Mouse (Mus musculus) liver, embryonic 14.5 days (tissue): Measurements from ENCODE around the gene Tbc1d25. TPM values are rescaled to one million over a fixed set of nuclear protein-coding genes. Genes with fewer than 3 reads are reported as not detected.

Experiments
- ATAC-seq: fragments of 200-750 bp; cut with Nextera tagmentation; 2 replicates; pipeline ENCODE4 v1.8.0; 2017; ENCODE audit warnings: moderate number of reproducible peaks, mild to moderate bottlenecking, moderate library complexity; ENCODE audit not compliant: insufficient read depth
- DNase-seq, 3 experiments: peaks; one replicate each; pipeline ENCODE4 v3.0.0-alpha.2; 2012 to 2013; ENCODE audit warnings: low read depth in 3 of 3, low spot score in 3 of 3
- H3K27ac ChIP-seq: fragments of 300-500 bp; sonication (generic); 2 replicates; pipeline ENCODE4 v1.5.1; 2014; ENCODE audit warnings: moderate library complexity, mild to moderate bottlenecking, control low read depth, inconsistent platforms
- H3K27me3 ChIP-seq: fragments of 300-500 bp; sonication (generic); 2 replicates; pipeline ENCODE4 v1.6.1; 2014; ENCODE audit warnings: mild to moderate bottlenecking, low read length, moderate library complexity; ENCODE audit not compliant: control insufficient read depth, insufficient read depth
- H3K36me3 ChIP-seq: fragments of 300-500 bp; sonication (generic); replicated peaks from 2 replicates; pipeline ENCODE4 v1.6.1; 2014; ENCODE audit warnings: low read depth; ENCODE audit not compliant: control insufficient read depth, insufficient read depth
- H3K4me1 ChIP-seq, 2 experiments: fragments of 200-500 bp in 1 of 2; fragments of 300-500 bp in 1 of 2; sonication (generic) in 1 of 2; replicated peaks; 2 replicates each; pipeline ENCODE4 v1.6.1; 2012 to 2014; ENCODE audit warnings: antibody characterized with exemption in 1 of 2, inconsistent platforms in 1 of 2, low read length in 1 of 2; ENCODE audit not compliant: control insufficient read depth in 2 of 2, insufficient read depth in 2 of 2
- H3K4me2 ChIP-seq: fragments of 300-500 bp; sonication (generic); 2 replicates; pipeline ENCODE4 v1.6.1; 2014; ENCODE audit warnings: low read depth, mild to moderate bottlenecking, control low read depth, moderate library complexity
- H3K4me3 ChIP-seq, 2 experiments: fragments of 200-500 bp in 1 of 2; fragments of 300-500 bp in 1 of 2; sonication (generic) in 1 of 2; 2 replicates each; pipeline ENCODE4 v1.5.1; 2012 to 2014; ENCODE audit warnings: low read depth in 2 of 2, low read length in 2 of 2, mild to moderate bottlenecking in 2 of 2, control low read depth in 1 of 2, inconsistent platforms in 1 of 2, moderate library complexity in 1 of 2; ENCODE audit not compliant: insufficient read depth in 1 of 2
- H3K9ac ChIP-seq: fragments of 300-500 bp; sonication (generic); replicated peaks from 2 replicates; pipeline ENCODE4 v1.6.1; 2014; ENCODE audit warnings: mild to moderate bottlenecking, control low read depth, moderate library complexity
- H3K9me3 ChIP-seq: fragments of 300-500 bp; sonication (generic); 2 replicates; pipeline ENCODE4 v1.6.1; 2016; ENCODE audit warnings: low read length, mixed read lengths; ENCODE audit not compliant: control insufficient read depth
- CTCF ChIP-seq: IDR thresholded peaks from 2 replicates; pipeline ENCODE4 v1.5.1; 2016; ENCODE audit warnings: antibody characterized with exemption, low read depth, control low read depth
- EP300 ChIP-seq: IDR thresholded peaks from 2 replicates; pipeline ENCODE4 v1.6.1; 2016; ENCODE audit warnings: antibody characterized with exemption, low read depth
- WGBS: fragments of 180-500 bp; shearing (Covaris S2); extraction: QIAGEN DNeasy Blood & Tissue Kit; methylation state at CpG from one replicate; pipeline ENCODE4 v1.1.7; 2014; ENCODE audit not compliant: insufficient replicate concordance; 5-methylcytosine and 5-hydroxymethylcytosine counted together
- polyA plus RNA-seq, 2 experiments: library from polyadenylated mRNA; depleted of rRNA in 1 of 2; stranded (reverse) in 1 of 2; unstranded in 1 of 2; fragments of >200 nt; fragmentation: Nextera tagmentation in 1 of 2; extraction: Ambion mirVana in 1 of 2; gene quantifications; 2 replicates each; pipeline versions ENCODE4 v1.2.1 to v1.2.3; 2012 to 2014

The Tbc1d25 gene
- polyA plus RNA-seq, 2 experiments, result 4.2 to 5.4 TPM

DNA sequence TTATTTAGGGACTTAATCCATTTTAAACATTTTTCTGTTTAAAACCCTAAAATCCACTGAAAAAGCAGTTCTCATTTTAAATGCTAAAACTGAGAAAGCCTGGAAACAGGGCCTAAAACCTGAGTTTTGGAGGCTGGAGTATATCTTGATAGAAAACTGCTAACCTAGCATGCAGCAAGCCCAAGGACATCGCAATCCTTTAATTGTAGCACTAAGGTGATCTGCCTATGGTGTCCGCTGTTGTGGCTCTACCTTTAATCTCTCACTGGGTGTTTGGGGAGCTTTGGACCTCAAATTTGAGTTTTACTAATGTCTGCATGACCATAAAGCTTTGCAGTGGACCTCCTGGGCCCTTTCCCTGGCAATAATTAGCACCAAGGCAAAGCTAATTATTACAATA, 35.5 kb downstream of the Tbc1d25 start:
- no peak overlapping the region for H3K27ac ChIP-seq
- peaks cover 60% of the 10 kb centered on the region for H3K36me3 ChIP-seq
- ATAC-seq (no peak), DNase-seq (no peak)
- no peak overlapping the region for H3K4me3 ChIP-seq
- peaks cover 0 to 6% of the 10 kb centered on the region in 2 experiments; a peak in 2 of 4 replicates for H3K4me1 ChIP-seq
- WGBS, result 89% methylated on average over 2 of the region's 2 CpGs
- H3K9me3 ChIP-seq, result no peaks in the 10 kb centered on the region
- TF ChIP-seq EP300, result no peak
- TF ChIP-seq CTCF, result no peak
- H3K27me3 ChIP-seq, result no peaks in the 10 kb centered on the region
- no peak overlapping the region for H3K9ac ChIP-seq
- H3K4me2 ChIP-seq, result no peak overlapping the region

DNA sequence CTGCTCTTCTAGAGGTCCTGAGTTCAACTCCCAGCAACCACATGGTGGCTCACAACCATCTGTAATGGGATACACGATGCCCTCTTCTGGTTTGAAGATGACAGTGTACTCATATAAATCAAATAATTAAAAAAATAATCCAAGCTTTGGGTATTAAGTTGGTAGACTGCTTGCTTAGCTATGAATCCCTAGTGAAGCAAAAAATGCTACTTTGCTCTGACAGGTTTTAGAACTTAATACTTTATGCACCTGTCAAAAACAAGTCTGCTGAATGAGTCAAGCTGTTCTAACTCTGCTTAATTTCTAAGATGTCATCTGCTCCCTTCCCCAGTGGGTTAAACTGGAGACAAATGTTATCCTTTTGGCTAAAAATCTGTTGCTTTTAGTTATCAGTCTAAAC, 36.5 kb downstream of the Tbc1d25 start:
- WGBS, result 50% methylated on average over 1 of the region's 1 CpGs
- TF ChIP-seq CTCF (no peak; the same call in 1 of the 2 replicates), EP300 (no peak)
- H3K4me2 ChIP-seq, result no peak overlapping the region
- H3K36me3 ChIP-seq, result peaks cover 57% of the 10 kb centered on the region
- ATAC-seq (no peak), DNase-seq (no peak)
- no peak overlapping the region for H3K4me3 ChIP-seq
- H3K9me3 ChIP-seq, result no peaks in the 10 kb centered on the region
- no peak overlapping the region for H3K9ac ChIP-seq
- no peak overlapping the region for H3K27ac ChIP-seq
- H3K27me3 ChIP-seq, result no peaks in the 10 kb centered on the region
- H3K4me1 ChIP-seq, result peaks cover 0 to 6% of the 10 kb centered on the region in 2 experiments; a peak in 2 of 4 replicates

DNA sequence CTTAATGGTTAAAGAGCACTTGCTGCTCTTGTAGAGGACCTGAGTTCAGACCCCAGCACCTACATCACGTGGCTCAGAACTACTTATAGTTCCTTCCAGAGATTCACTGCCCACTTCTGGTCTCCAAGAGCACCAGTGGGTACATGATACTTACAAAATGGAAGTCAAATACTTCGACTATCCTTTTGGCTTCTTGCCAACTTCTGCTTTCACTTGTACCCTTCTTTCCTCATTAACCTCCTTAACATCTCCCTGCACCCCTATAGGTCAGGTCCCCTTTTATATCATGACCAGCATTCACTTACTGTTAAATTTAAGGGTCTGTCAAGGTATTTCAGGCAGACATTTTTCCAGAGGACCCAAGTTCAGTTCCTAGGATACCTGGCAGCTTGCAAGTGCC, 40.1 kb downstream of the Tbc1d25 start:
- no peak overlapping the region for H3K4me3 ChIP-seq
- H3K9me3 ChIP-seq, result no peaks in the 10 kb centered on the region
- ATAC-seq, result no peak
- no peak overlapping the region for H3K9ac ChIP-seq
- H3K27ac ChIP-seq, result no peak overlapping the region
- peaks cover 2 to 5% of the 10 kb centered on the region in 2 experiments; a peak in 2 of 4 replicates for H3K4me1 ChIP-seq
- H3K36me3 ChIP-seq, result peaks cover 27% of the 10 kb centered on the region
- no peak for DNase-seq
- H3K27me3 ChIP-seq, result no peaks in the 10 kb centered on the region
- WGBS, result 37% methylated on average over 2 of the region's 2 CpGs
- H3K4me2 ChIP-seq, result no peak overlapping the region
- no peak for TF ChIP-seq EP300
- TF ChIP-seq CTCF, result no peak

DNA sequence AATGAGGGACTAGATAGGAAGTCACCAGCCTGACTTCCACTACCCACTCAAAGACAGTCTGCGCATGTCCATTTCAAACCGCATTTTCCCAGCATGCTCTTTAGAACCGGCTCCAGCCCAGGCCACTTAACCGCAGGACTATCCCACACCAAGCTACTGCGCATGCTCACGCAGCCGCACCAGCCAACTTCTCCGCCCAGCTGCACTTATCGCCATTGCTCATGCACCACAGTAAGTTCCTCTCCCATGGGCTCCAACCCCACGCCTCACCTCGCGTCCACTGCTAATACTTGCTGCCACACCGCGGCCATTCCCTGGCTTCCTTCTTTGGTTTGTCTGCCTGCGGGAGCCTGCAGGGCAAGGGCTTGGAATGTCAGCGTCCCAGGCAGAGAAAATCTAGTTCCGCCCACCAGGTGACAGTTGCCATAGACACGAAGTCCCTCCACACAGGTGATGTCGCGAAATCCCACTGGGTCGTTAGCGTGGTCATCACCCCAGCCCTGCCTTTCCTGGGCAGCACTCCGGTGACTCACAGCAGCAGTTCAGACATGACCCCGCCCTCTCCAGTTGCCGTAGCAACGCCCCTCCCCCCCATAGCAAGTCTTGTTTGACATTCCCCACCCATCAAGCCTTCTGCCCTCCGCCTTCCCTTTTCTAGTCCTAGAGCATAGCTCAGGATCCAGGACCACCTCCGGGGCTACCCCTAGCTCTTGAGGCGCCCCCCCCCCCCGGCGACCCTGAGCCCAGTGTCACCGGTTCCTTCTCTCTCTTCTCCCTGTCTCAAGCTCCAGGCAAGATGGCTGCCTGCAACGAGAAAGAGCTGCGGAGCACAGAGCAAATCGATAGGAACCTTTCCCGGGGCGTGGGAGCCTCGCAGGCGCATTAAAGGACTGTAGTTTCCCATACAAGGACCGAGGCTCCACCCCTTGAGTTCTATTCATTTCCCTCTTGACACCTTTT, 43.7 kb downstream of the Tbc1d25 start, which contains the start of gene Wdr13:
Gene Wdr13 (minus strand): TSS at position 876 of the 960 bp plus-strand sequence.
- ATAC-seq, result peak; percentile 87
- Histone ChIP-seq H3K27ac (peak within 1 kb of the TSS; percentile 93), H3K9ac (peak within 1 kb of the TSS; percentile 70), H3K4me1 (peaks cover 2 to 5% of the 10 kb centered on the region in 2 experiments; a peak in 2 of 4 replicates), H3K4me2 (peak within 1 kb of the TSS; percentile 88), H3K4me3 (peak within 1 kb of the TSS; percentile 60 to 83), H3K27me3 (no peaks in the 10 kb centered on the region), H3K36me3 (no peaks in the 10 kb centered on the region; the same call in 1 of the 2 replicates), H3K9me3 (no peaks in the 10 kb centered on the region)
- DNase-seq, result peak; percentile 85 to 89 (median 88)
- 6% methylated on average over 39 of the region's 40 CpGs for WGBS
- TF ChIP-seq CTCF (no peak), EP300 (no peak)

DNA sequence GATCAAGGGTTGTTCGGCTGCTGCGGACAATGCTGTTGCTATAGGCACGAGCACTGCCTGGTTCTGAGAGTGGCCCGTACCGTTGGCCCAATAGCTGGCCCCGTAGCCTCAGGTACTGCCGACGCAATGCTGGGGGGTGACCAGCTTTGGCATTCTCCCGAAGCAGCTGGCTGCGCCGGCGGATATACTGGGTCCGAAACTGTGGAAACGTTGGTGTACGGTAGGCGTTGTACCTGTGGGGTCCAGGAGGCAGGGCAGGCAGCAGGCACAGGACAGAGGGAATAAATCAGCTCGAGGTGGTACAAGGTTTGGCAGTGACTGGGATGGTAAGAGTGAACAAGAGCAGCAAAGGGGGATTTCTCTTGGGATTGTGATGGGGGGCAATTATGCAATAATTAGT, 44.6 kb downstream of the Tbc1d25 start:
- Histone ChIP-seq H3K27ac (peak overlapping the region; percentile 59), H3K4me3 (peak overlapping the region; percentile 60 to 83), H3K9ac (0 out of 2 replicates have a peak overlapping the region, but pooled peaks have one; percentile 13), H3K9me3 (no peaks in the 10 kb centered on the region), H3K4me1 (peaks cover 2 to 5% of the 10 kb centered on the region in 2 experiments; a peak in 2 of 4 replicates), H3K36me3 (no peaks in the 10 kb centered on the region; the same call in 1 of the 2 replicates), H3K27me3 (no peaks in the 10 kb centered on the region), H3K4me2 (peak overlapping the region; percentile 88)
- no peak for DNase-seq
- TF ChIP-seq EP300, result no peak
- no peak for TF ChIP-seq CTCF
- 78% methylated on average over 17 of the region's 17 CpGs for WGBS
- no peak for ATAC-seq
